Mouse (Mus musculus) CD4-positive, CD25-positive, alpha-beta regulatory T cell, adult 4 months (primary cell): ENCODE measurements at regions not wholly inside any gene's neighbourhood (a gene's known extent, or its start where the extent isn't known, plus 50 kb on each side); places are given as distances from the start of the nearest gene placed in this dataset.

ENCODE experiments used
- ATAC-seq: one replicate; pipeline ENCODE4 v1.8.0; 2017

DNA sequence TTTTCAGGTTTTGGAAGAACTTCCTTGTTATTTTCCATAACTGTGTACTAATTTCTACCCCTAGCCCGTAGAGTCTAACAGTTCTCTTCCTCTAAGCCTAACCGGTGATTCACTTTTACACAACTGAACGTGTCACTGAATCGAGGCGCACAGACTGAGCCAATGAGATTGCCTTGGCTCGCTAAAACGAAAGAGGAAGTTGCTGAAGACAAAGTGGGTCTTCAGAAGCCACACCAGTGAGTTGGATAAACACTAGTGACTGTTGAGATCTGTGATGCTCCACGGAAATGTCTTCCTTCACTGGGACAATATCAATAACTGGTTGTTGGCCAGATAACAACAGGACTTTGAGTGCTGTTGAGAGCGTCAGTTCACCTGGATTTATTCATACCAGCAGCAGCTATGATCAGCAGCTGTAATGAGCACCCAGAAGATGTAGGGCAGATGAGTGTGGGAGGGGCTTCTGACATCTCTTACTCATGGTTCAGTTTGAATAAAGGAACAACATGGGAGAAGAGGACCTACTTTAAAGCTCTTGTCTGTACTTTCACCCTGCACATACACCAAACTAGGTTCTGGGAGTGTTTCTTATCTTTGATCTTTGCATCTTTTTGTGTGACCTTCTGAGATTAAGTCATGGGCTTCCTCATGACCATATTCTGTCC, 75.3 kb upstream of the Igfbp7 start:
- peak; percentile 95 for ATAC-seq

DNA sequence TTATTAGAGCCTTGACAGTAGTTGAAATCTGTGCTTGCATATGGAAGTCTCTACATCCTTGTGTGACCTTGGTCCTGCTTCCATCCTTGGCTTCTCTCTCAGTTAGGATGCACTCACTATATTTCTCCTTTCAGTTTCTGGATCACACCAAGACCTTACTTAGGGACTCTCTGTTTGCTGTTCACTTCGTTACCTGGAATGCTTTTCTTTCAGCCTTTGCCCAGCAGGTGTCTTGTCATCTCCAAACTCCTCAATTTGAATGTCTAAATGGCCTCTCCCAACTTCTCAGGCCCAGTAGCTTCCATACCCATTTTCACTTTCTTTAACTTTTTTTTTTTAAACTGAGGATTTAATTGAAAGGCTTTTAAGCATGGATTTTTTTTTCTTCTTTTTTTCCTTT, 74.0 kb upstream of the Igfbp7 start:
- ATAC-seq = no peak

DNA sequence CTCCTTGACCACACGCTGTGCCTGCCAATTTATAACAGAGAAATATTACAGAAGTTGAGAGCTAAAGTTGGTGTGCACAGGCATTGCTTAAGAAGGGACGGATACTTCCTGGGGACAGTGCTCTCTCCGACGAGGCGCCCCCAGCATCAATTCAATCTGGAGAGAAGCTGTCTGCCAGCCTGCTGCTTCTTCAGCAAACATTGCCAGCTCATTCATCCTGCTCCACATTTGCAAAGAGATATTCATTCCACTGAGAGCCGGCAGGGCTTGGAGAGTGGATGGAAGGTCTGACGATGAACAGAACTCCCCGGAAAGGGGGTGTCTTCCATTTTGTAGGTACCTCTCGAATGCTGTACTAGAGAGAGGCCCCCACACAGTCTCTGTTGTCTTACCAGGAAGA, 70.0 kb upstream of the Igfbp7 start:
- ATAC-seq = no peak

DNA sequence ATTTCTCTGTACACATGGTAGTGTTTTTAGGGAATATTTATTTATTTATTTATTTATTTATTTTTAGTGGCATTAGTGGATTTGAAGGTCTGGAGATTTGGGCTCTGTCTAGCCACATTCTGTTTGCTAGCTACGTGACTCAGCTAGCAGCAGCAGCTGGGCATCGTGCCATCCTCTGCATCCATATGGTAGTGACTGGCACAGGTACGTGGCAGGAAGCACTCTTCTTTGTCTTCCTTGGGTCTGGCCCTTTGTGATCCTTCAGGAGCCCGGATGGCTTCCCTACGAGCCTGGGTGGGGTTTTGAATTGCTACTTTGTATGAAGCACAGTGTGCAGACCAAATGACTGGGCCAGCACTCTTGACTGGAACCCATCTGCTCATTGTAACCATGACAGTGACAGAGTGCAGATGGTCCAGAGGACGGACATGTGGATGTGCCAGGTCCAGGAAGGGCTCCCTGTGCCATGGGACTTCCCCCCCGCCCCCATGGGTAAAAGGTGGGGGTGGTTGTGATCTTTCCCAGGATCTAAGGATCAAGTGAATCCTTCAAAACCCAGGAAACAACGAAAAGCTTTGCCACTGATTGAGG, 66.2 kb upstream of the Igfbp7 start:
- no peak for ATAC-seq

DNA sequence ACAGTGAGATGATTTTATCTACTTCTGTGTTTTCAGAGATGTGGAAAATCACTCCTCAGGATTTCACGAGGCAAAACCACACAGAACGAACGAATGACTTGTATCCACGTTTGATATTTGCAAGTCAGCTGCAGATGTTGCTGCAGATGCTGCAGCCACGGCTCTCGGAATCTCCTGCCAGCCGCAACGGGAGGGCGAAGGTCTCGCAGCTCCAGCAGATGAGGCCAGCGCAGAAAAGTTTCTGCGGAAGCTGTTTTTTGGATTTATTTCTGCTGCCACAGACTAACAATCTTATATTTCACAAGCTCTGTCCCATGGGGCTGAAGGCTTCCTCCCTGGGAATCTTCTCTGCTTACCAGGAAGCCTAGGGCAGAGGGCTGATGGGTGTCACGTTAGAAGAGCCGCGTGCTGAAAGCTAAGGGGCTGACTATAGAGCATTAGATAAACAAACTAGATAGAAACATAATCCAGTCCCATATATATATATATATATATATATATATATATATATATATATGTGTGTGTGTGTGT, 61.5 kb upstream of the Igfbp7 start:
- no peak for ATAC-seq

DNA sequence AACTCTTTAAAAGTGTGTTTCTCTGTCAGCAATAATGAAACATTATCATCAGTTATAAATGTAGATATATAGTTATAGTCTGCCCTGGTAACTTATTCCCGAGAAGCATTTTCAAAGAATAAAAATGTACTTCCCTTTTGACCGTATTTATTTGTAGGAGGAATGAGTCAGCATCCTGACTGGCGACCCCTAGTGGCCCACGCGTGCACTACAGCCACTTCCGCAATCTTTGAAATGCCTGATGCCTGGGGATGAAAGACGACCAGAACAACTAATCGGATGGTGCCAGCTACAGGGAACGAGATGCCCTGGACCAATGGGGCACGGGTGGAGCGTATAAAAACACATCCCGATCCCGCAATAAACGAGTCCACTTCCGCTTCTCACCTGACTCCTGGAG, 60.6 kb upstream of the Igfbp7 start:
- peak; percentile 87 for ATAC-seq

DNA sequence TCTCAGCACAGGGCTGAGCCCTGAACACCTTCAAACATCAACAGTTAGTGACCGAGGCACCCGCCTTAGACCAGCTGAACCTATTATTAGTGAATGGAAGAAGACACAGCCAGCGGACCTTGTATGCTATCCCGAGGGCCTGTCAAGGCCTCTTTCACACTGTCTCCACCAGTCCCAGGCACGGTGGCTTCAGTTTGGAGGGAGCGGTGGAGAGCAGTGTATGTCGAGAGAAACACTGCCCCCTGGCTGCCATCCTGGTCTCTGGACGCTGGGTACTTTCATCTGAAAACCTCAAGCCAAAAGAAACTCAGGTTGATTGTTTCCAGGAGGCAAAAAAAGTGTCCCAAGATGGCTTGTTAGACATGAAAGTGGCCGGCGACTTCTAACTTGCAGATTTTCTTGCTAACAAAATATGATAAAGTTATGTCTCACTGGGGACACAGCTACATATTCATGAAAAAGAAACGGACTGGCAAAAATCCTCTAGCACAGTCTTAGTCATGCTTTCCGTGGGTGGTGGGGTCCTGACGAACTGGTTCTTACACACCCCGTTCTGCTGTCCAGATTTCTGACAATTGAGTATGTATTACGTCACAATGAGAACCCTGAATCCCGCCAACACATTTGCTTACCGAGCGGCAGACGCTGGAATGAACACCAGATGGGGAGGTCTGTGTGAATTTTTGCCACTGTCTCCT, 57.2 kb upstream of the Igfbp7 start:
- no peak for ATAC-seq

DNA sequence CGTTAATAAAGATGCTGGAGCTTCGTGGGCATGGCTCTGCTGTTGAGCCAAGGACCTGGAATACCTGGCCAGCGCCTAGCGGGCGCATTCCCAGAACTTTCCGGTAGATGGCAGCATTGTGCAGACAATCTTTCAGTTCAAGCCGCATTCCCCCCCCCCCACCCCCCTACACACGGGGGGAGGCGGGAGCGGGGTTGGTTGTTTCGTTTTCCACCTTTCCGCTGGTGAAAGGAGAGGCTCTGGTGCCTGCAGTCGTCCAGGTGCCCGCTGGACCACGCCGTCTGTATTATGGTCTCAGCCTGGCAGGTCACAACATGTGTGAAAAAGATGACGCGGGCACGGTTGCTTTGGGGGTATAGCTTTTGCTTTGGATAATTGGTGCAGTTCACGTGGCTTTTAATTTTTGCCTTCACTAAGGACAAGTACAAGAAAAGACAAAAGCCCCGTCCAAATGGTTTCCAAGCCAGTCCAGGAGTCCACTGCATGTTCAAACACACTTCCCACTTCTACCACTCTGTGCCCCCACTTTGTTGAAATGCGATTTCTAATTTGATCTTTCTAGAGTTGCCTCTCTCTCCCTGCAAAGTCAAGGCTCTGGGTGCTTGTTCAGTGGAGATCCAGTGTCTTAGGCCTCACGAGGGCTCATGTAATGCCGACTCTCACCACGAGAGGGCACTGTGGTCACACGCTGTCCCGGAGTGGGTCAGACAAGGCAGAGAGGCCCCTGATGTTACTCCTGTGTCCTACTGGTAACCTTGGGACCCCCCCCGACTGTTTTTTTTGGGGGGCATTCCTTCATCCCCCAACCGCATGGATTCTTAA, 52.3 kb upstream of the Igfbp7 start:
- peak; percentile 88 for ATAC-seq
